Mouse (Mus musculus): Measurements from ENCODE around the gene 9330182L06Rik.

The 9330182L06Rik gene

DNA sequence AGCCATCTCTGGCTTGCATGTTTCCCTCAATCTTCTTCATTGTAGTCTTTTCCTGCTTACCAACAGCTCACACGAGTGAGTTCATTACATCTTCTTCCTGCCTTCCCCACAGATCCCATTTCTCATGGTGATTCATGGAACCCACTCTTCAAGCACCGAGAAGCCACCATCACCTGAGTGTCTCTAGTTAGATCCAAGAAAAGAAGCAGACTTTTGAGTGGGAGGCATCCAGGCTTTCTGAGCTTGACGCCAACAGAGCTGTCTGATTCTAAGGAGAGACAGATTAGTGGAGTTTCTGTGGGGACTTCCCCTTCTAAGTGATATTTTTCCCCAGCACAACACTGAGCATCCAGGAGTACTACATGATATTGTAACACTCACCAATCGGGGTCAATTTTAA is 259.6 kb downstream of the 9330182L06Rik start:
- no peak for DNase-seq (ENCODE audit: low read depth, low spot score)
